Mouse (Mus musculus) adipose tissue, adult 10 weeks (tissue): ENCODE data around the gene BC028528. TPM values are rescaled to one million over a fixed set of nuclear protein-coding genes. Genes with fewer than 3 reads are reported as not detected.

ENCODE experiments used
- polyA plus RNA-seq: library from polyadenylated mRNA; stranded (reverse); fragments of 350-450 nt; fragmentation: Illumina TruSeq; extraction: RNeasy Lipid Tissue Mini Kit (QIAGEN cat#74804); gene quantifications from one replicate; pipeline ENCODE4 v1.2.3, GENCODE M21; 2014; ENCODE audit warnings: low read depth, low replicate concordance

Gene BC028528
- 15.0 TPM for polyA plus RNA-seq

GRCm38 (mm10) chr3:95891211-95892065 lies at the start of gene BC028528:
TSS of gene BC028528 (minus strand) at chr3:95892005.

GRCm38 (mm10) chr3:95928658-95929503 lies 37.1 kb upstream of the BC028528 start, which contains the start of gene Anp32e:
TSS of gene Anp32e (plus strand) at chr3:95929246.

DNA sequence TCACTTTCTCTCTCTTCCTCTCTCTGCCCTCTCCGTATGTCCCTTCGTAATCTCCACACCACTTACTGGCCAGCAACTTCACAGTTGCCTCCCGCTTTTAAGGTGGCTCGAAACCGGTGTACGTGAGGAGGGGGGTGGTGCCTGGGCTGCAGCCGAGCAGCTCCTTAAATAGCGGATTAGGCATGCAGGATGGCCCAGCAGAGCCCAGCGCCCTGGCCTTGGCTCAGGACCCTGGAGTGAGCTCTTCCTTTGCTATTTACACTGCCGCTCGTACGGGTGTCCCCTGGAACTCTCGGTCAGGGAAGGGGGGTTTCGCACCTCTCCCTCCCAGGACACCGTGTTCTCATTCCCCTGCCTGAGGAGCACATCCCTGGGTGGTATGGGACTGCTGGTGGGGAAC lies 12.8 kb upstream of the BC028528 start, which contains the start of gene Car14:
Car14 (minus strand) TSS at position 124 of the 400 bp plus-strand sequence.

DNA sequence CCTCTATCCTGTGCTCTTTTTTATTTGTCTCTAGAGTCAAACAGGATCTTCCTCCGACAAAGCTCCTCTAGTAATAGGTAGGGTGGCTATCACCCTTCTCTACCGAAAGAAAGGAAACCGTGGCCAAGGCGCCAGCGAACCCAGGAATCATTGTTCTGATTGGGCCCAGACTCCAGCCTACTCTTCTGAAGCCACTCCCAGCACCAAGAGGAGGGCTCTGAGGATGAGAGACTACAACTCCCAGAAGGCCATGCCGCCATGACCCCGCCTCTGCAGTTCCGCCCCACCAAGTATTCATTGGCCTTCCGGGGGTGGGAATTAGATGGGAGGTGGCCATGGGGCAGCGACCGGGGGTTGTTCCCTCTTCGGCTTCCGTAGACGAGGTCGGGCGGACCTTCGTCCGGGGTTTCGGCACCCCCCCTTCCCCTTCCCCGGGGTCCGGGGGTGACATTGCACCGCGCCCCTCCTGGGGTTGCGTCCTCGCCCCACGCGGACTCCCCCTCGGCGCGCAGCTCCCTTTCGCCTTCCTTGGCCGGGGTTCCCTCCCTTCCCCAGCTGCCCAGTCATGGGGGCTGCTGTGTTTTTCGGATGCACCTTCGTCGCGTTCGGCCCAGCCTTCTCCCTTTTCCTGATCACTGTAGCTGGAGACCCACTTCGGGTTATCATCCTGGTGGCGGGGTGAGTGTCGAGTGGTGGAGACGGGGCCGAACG lies 2.0 kb upstream of the BC028528 start, which contains the start of gene Aph1a:
Aph1a (plus strand) TSS at position 364 of the 711 bp plus-strand sequence.

GRCm38 (mm10) chr3:95881979-95882815 lies 9.6 kb downstream of the BC028528 start, which contains the start of gene Ciart:
TSS of gene Ciart (minus strand) at chr3:95882251.

DNA sequence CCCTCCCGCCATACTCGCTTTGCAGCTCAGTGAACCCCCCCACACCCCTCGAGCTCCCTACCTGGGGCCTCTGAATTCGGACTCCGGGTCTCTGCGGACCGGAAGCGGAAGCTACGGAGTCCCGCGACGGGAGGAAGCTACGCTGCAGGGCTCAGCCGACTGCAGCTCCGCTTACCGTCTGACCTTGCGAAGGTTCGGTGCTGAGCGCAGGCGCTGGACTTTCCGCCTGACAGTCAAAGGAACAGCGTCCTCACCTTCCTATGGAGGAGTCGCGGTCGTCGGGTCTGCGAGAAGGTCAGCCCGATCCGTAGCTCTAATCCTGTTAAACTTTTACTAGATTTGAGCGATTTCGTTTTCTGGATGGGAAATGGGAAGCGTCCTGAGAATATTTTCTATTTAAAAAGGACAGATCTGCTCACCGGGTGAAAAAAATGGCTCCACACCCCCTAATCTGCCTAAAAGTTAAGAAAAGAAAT lies 20.4 kb downstream of the BC028528 start, which contains the start of gene Mrps21:
Mrps21 (minus strand) TSS at position 128 of the 476 bp plus-strand sequence.

GRCm38 (mm10) chr3:95855502-95856089 lies 36.2 kb downstream of the BC028528 start, which contains the start of gene Prpf3:
TSS of gene Prpf3 (minus strand) at chr3:95855885.

Other genes with a start within 250 kb of the BC028528 start
- 80.7 TPM for gene Mcl1, start 233.2 kb downstream of the BC028528 start, polyA plus RNA-seq
- 16.6 TPM for gene Adamtsl4, start 204.1 kb downstream of the BC028528 start, polyA plus RNA-seq
- gene Ecm1, start 152.4 kb downstream of the BC028528 start, polyA plus RNA-seq = 174 TPM
- gene Tars2, start 131.8 kb downstream of the BC028528 start, polyA plus RNA-seq = 24.0 TPM
- 14.7 TPM for gene Rprd2, start 73.1 kb downstream of the BC028528 start, polyA plus RNA-seq
- gene Prpf3, start 36.1 kb downstream of the BC028528 start, polyA plus RNA-seq = 21.5 TPM
- 187 TPM for gene Mrps21, start 20.5 kb downstream of the BC028528 start, polyA plus RNA-seq
- gene Ciart, start 9.8 kb downstream of the BC028528 start, polyA plus RNA-seq = 6.3 TPM
- 90.6 TPM for gene Aph1a, start 2.0 kb upstream of the BC028528 start, polyA plus RNA-seq
- gene Car14, start 12.7 kb upstream of the BC028528 start, polyA plus RNA-seq = 9.0 TPM
- 50.3 TPM for gene Anp32e, start 37.2 kb upstream of the BC028528 start, polyA plus RNA-seq
- 31.8 TPM for gene Plekho1, start 104.0 kb upstream of the BC028528 start, polyA plus RNA-seq
- 22.3 TPM for gene Vps45, start 166.5 kb upstream of the BC028528 start, polyA plus RNA-seq
- 16.0 TPM for gene Otud7b, start 212.5 kb upstream of the BC028528 start, polyA plus RNA-seq